Mouse (Mus musculus): ENCODE results near the gene Foxp4.

DNA sequence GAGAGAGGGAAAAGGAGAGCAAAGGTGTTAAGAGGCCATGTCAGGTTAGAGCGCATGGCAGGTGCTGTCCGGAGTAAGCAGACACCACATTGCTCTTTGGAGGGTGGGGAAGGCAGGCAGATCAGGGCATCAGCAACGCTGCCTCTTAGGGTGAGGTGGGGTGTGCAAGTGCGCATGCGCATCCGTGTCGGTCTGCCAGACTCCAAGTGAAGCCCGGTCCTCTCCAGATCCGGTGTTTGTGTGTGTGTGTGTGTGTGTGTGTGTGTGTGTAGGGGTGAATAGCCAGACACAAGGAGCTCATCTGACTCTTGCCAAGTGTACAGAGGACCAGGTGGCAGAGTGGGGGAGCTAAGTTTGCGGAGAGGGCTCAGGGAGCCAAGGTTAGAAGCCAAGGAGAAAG lies 58.4 kb downstream of the Foxp4 start:
- TF ChIP-seq CTCF (IDR thresholded peaks at IDR 0.05; ENCODE audit: control insufficient read depth, insufficient read depth, insufficient read length) (no peak), MYOG (IDR thresholded peaks at IDR 0.05; ENCODE audit: control insufficient read depth, extremely low read depth, insufficient read length) (no peak), USF1 (IDR thresholded peaks at IDR 0.05; ENCODE audit: low read depth) (no peak), MAX (IDR thresholded peaks at IDR 0.05) (no peak), CEBPB (IDR thresholded peaks at IDR 0.05; ENCODE audit: low read depth) (no peak), MYOD1 (IDR thresholded peaks at IDR 0.05; ENCODE audit: control insufficient read depth, insufficient read length, low read depth) (no peak), FOSL1 (IDR thresholded peaks at IDR 0.05; ENCODE audit: insufficient read depth, low read length, poor library complexity, severe bottlenecking) (no peak)

Data from C2C12 (cell line).